Mouse (Mus musculus) MEL (cell line): Measurements from ENCODE around the gene Hspa12a.

ENCODE experiments used
- HCFC1 ChIP-seq: IDR thresholded peaks from 2 replicates; pipeline ENCODE4 v1.6.1; 2012; ENCODE audit warnings: low read depth, mild to moderate bottlenecking, inconsistent platforms, low read length, improper control_type of control experiment, moderate library complexity
- POLR2A ChIP-seq, 2 experiments: IDR thresholded peaks; 2 replicates each; pipeline ENCODE4 v1.6.1; 2011 to 2012; ENCODE audit warnings: low read length in 2 of 2, mild to moderate bottlenecking in 2 of 2, control low read depth in 1 of 2, improper control_type of control experiment in 1 of 2, low read depth in 1 of 2, moderate library complexity in 1 of 2; ENCODE audit not compliant: control insufficient read depth in 1 of 2, insufficient read depth in 1 of 2, poor library complexity in 1 of 2

DNA sequence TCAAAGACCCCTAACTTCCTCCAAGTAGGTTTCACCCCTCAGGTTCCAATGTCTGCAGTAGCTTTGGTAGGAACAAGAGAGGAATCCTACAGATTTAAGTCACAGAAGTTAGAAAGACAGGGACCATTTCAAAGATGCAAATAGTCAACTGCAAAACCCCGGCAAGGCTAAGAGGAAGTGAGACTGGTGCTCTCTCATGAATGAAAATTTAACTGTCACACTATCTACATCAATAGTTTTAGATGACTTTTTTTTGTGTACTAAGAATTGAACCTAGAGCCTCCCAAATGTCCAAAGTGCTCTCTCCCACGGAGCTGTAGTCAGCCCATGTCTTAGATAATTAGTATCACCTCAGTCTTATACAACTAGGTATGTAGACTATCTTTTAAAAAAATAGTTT lies 110.5 kb downstream of the Hspa12a start:
- TF ChIP-seq POLR2A (IDR thresholded peaks at IDR 0.05; ENCODE audit: control insufficient read depth in 1 of 2, insufficient read depth in 1 of 2, low read depth in 1 of 2, low read length in 2 of 2, poor library complexity in 1 of 2) (no peak), HCFC1 (no peak)
